Mouse (Mus musculus): ENCODE results near the gene Mrpl57. TPM values are rescaled to one million over a fixed set of nuclear protein-coding genes. Genes with fewer than 3 reads are reported as not detected.
"Not testable (repeated sequence)": the region's sequence is repeated elsewhere in the genome, so short reads cannot be mapped to it uniquely, and the experiment has no call there.

The Mrpl57 gene
- polyA plus RNA-seq, 1 experiment: 68.6 TPM

DNA sequence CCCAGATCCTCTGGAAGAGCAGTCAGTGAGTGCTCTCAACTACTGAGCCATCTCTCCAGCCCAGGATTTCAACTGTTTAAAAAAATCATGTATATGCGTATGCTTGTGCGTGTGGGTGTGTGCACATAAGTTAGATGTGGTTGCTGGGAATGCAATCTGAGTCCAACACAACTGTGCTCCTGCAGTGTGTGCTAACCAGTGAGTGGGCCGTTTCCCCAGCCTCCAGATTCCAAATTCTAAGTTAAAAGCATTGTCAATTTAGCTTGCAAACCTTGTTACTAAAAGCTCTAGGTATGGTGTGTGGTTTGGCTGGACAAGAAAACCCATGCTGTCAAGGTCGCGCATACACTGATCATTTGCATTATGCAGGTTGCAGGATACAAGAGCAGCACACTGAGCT lies 14.2 kb upstream of the Mrpl57 start:
- no peak for DNase-seq (ENCODE audit: low read depth)
- TF ChIP-seq POLR2A (IDR thresholded peaks at IDR 0.05; ENCODE audit: borderline replicate concordance, extremely low read depth, insufficient read depth, insufficient read length, poor library complexity, severe bottlenecking): no peak
- no peak for TF ChIP-seq CTCF (IDR thresholded peaks at IDR 0.05; ENCODE audit: borderline replicate concordance, extremely low read depth, insufficient read depth, insufficient read length)

GRCm38 (mm10) chr14:57820839-57821238 lies 5.2 kb upstream of the Mrpl57 start:
- no peak for TF ChIP-seq CTCF (IDR thresholded peaks at IDR 0.05; ENCODE audit: borderline replicate concordance, extremely low read depth, insufficient read depth, insufficient read length)
- TF ChIP-seq POLR2A (IDR thresholded peaks at IDR 0.05; ENCODE audit: borderline replicate concordance, extremely low read depth, insufficient read depth, insufficient read length, poor library complexity, severe bottlenecking): no peak
- no peak for DNase-seq (ENCODE audit: low read depth)

DNA sequence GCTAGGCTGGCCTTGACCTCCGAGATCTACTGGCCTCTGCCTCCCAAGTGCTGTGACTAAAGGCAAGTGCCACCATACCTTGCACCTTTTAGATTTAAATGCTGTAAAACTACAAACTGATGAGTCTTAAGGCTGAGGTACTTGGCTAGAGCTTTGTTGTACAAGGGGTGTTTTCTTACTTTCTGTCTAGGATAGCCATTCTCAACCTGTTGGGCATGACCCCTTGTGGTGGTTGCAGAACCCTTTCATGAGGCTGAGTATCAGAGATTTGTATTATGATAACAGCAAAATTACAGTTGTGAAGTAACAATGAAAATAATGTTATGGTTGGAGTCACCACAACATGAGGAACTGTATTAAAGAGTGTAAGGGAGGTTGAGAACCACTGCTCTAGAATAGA lies 1.2 kb downstream of the Mrpl57 start:
- TF ChIP-seq POLR2A (IDR thresholded peaks at IDR 0.05; ENCODE audit: borderline replicate concordance, extremely low read depth, insufficient read depth, insufficient read length, poor library complexity, severe bottlenecking) (no peak), CTCF (IDR thresholded peaks at IDR 0.05; ENCODE audit: borderline replicate concordance, extremely low read depth, insufficient read depth, insufficient read length) (no peak)
- DNase-seq (ENCODE audit: low read depth): peak; percentile 3

GRCm38 (mm10) chr14:57833526-57833925 lies 7.5 kb downstream of the Mrpl57 start:
- no peak for DNase-seq (ENCODE audit: low read depth)
- no peak for TF ChIP-seq POLR2A (IDR thresholded peaks at IDR 0.05; ENCODE audit: borderline replicate concordance, extremely low read depth, insufficient read depth, insufficient read length, poor library complexity, severe bottlenecking)
- no peak for TF ChIP-seq CTCF (IDR thresholded peaks at IDR 0.05; ENCODE audit: borderline replicate concordance, extremely low read depth, insufficient read depth, insufficient read length)

- TF ChIP-seq POLR2A (IDR thresholded peaks at IDR 0.05; ENCODE audit: borderline replicate concordance, extremely low read depth, insufficient read depth, insufficient read length, poor library complexity, severe bottlenecking): no peak
- TF ChIP-seq CTCF (IDR thresholded peaks at IDR 0.05; ENCODE audit: borderline replicate concordance, extremely low read depth, insufficient read depth, insufficient read length): no peak
- DNase-seq (ENCODE audit: low read depth): no peak
These were observed 9.1 kb downstream of the Mrpl57 start for GRCm38 (mm10) chr14:57835157-57835556.

- TF ChIP-seq CTCF (IDR thresholded peaks at IDR 0.05; ENCODE audit: borderline replicate concordance, extremely low read depth, insufficient read depth, insufficient read length): no peak
- TF ChIP-seq POLR2A (IDR thresholded peaks at IDR 0.05; ENCODE audit: borderline replicate concordance, extremely low read depth, insufficient read depth, insufficient read length, poor library complexity, severe bottlenecking): no peak
- no peak for DNase-seq (ENCODE audit: low read depth)
These were observed 18.5 kb downstream of the Mrpl57 start for GRCm38 (mm10) chr14:57844535-57844934.

DNA sequence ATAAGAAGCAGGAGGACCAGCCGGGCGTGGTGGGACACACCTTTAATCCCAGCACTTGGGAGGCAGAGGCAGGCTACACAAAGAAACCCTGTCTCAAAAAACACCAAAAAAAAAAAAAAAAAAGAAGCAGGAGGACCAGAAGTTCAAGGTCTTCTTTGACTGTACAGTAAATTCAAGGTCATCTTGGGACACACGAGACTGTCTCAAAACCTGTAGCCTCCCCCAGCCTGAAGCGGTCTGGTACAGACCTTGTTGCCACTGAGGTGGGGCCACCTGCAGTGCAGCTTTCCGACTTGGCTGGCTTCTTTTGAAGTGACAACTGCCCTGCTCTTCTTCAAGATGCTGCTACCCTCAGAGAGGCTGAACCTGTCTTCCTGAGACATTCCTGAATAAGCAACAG lies 22.0 kb downstream of the Mrpl57 start:
- not testable (repeated sequence) for DNase-seq (ENCODE audit: low read depth)

DNA sequence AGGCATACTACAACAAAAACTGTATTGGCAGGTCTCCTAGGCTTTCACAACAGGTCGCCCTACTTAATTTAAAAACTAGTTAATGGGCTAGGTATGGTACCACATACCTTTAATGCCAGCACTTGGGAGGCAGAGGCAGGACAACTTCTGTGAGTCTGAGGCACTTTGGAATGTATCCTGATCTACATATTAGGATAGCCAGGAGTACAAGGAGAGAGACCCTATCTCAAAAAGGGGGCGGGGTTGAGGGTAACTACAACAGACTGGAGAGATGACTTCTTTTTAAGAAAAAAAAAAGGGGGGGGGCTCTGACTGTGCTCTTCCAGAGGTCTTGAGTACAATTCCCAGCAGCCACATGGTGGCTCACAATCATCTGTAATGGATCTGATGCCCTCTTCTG lies 22.6 kb downstream of the Mrpl57 start:
- no peak for TF ChIP-seq CTCF (IDR thresholded peaks at IDR 0.05; ENCODE audit: borderline replicate concordance, extremely low read depth, insufficient read depth, insufficient read length)
- no peak for TF ChIP-seq POLR2A (IDR thresholded peaks at IDR 0.05; ENCODE audit: borderline replicate concordance, extremely low read depth, insufficient read depth, insufficient read length, poor library complexity, severe bottlenecking)
- DNase-seq (ENCODE audit: low read depth): no peak

GRCm38 (mm10) chr14:57850330-57850729 lies 24.3 kb downstream of the Mrpl57 start:
- no peak for DNase-seq (ENCODE audit: low read depth)

DNA sequence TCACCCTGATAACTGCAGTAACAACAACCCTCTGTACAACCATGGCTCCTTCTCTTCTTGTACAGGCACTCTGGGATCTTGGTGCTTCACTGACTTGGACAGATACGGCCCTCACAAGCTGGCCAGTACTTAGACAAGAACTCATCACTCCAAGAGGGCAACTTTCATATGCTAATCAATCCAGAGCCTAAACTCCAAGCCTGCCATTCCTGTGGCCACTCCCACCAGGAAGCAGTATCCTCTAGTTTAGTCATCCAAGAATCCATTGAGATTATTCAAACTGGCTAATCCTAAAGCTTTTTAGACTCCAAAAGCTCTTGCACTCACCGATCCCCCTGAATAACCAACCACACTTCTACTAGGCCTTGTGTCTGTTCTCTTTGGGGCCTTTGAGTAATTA lies 26.9 kb downstream of the Mrpl57 start:
- DNase-seq (ENCODE audit: low read depth): no peak
- no peak for TF ChIP-seq POLR2A (IDR thresholded peaks at IDR 0.05; ENCODE audit: borderline replicate concordance, extremely low read depth, insufficient read depth, insufficient read length, poor library complexity, severe bottlenecking)
- TF ChIP-seq CTCF (IDR thresholded peaks at IDR 0.05; ENCODE audit: borderline replicate concordance, extremely low read depth, insufficient read depth, insufficient read length): no peak

More at GRCm38 (mm10) chr14:57850330-57850729, 24.3 kb downstream of the Mrpl57 start:
- TF ChIP-seq CTCF (IDR thresholded peaks at IDR 0.05; ENCODE audit: borderline replicate concordance, extremely low read depth, insufficient read depth, insufficient read length) (no peak), POLR2A (IDR thresholded peaks at IDR 0.05; ENCODE audit: borderline replicate concordance, extremely low read depth, insufficient read depth, insufficient read length, poor library complexity, severe bottlenecking) (no peak)

- not testable (repeated sequence) for DNase-seq (ENCODE audit: low read depth)
These were observed 30.0 kb downstream of the Mrpl57 start for GRCm38 (mm10) chr14:57856037-57856436.

GRCm38 (mm10) chr14:57858601-57859000 lies 32.6 kb downstream of the Mrpl57 start:
- no peak for TF ChIP-seq CTCF (IDR thresholded peaks at IDR 0.05; ENCODE audit: borderline replicate concordance, extremely low read depth, insufficient read depth, insufficient read length)
- no peak for TF ChIP-seq POLR2A (IDR thresholded peaks at IDR 0.05; ENCODE audit: borderline replicate concordance, extremely low read depth, insufficient read depth, insufficient read length, poor library complexity, severe bottlenecking)
- DNase-seq (ENCODE audit: low read depth): no peak

GRCm38 (mm10) chr14:57859520-57859919 lies 33.5 kb downstream of the Mrpl57 start:
- no peak for TF ChIP-seq POLR2A (IDR thresholded peaks at IDR 0.05; ENCODE audit: borderline replicate concordance, extremely low read depth, insufficient read depth, insufficient read length, poor library complexity, severe bottlenecking)
- no peak for TF ChIP-seq CTCF (IDR thresholded peaks at IDR 0.05; ENCODE audit: borderline replicate concordance, extremely low read depth, insufficient read depth, insufficient read length)
- DNase-seq (ENCODE audit: low read depth): peak; percentile 48
